8 mouse cellular contexts compared by ENCODE assay signal in the genomic region with DNA sequence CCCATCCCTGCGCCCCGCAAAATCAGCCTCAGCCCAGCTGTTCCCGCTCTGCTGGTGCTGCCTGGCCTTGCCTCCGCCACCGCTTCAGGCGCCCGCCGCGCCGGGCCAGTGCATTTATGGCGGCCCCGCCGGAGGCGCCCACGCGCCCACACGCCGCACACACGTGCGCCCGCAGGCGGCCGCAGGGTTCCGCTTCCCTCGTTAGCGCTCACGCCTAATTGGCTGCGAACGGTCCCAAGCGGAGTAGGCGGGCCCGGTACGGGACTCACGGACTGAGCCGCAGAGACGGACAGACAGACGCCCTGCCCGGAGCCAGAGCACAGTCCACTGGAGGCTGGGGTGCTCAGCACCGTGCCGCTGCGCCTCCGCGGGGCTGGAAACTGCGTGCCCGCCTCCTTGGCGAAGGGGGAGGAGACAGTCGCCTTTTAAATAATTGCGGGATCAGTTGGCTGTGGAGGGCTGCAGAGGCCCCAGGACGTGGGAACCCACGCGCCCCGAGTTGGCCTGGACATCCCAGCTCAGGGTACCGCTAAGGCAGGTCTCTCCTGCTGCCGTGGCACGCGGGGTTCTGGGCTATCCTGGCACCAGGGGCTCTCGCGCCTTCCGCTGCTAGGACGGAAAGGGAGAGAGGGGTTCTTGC. TPM values are rescaled to one million over a fixed set of nuclear protein-coding genes. Genes with fewer than 3 reads are reported as not detected.
A peak's percentile ranks its signal among the peaks of the same experiment; 100 is the strongest.
DNase-seq lines count a peak whose midpoint lies in the region; ATAC-seq lines count a peak whose summit lies in the region.

No protein-coding gene starts in this region.

- no peak for ATAC-seq in heart, embryonic 16.5 days (replicated peaks; ENCODE audit: extremely low read depth, insufficient read depth, low FRiP score)
- no peak for ATAC-seq in hindbrain, embryonic 15.5 days (ENCODE audit: low FRiP score, low read depth)

- H3K4me2 ChIP-seq in heart, embryonic 16.5 days (ENCODE audit: low read depth, low read length): peak overlapping the region; percentile 50
- peak overlapping the region; percentile 47 for H3K4me2 ChIP-seq in hindbrain, embryonic 15.5 days

- DNase-seq in heart, postnatal 36 days: no peak
- peak; percentile 31 for DNase-seq in embryo, embryonic 9.5 days (ENCODE audit: extremely low spot score)
- DNase-seq in neural tube, embryonic 10.5 days (ENCODE audit: extremely low spot score, low spot score): peak; percentile 52
- no peak for DNase-seq in urinary bladder, adult 2 months (ENCODE audit: low spot score)
- no peak for DNase-seq in right cerebral cortex, postnatal 36 days (ENCODE audit: low spot score in 2 of 2)
- DNase-seq in adrenal gland, postnatal 4 days (ENCODE audit: low spot score in 2 of 2): no peak

- H3K4me3 ChIP-seq in heart, embryonic 16.5 days (ENCODE audit: low read length): peak overlapping the region; percentile 43
- H3K4me3 ChIP-seq in hindbrain, embryonic 15.5 days: peak overlapping the region; percentile 26

- H3K27me3 ChIP-seq in heart, embryonic 16.5 days (ENCODE audit: control insufficient read depth, insufficient read depth, low read length): peaks cover 93% of the 10 kb centered on the region
- peaks cover 90% of the 10 kb centered on the region for H3K27me3 ChIP-seq in hindbrain, embryonic 15.5 days

- H3K27ac ChIP-seq in heart, embryonic 16.5 days (ENCODE audit: low read length): no peak overlapping the region
- no peak overlapping the region for H3K27ac ChIP-seq in hindbrain, embryonic 15.5 days (replicated peaks)

- peaks cover 18% of the 10 kb centered on the region for H3K4me1 ChIP-seq in heart, embryonic 16.5 days (ENCODE audit: control insufficient read depth, insufficient read depth, low read length)
- H3K4me1 ChIP-seq in hindbrain, embryonic 15.5 days (replicated peaks): peaks cover 44% of the 10 kb centered on the region

- no peaks in the 10 kb centered on the region for H3K36me3 ChIP-seq in heart, embryonic 16.5 days (ENCODE audit: control insufficient read depth, insufficient read depth)
- H3K36me3 ChIP-seq in hindbrain, embryonic 15.5 days: no peaks in the 10 kb centered on the region

- no peaks in the 10 kb centered on the region for H3K9me3 ChIP-seq in heart, embryonic 16.5 days (replicated peaks; ENCODE audit: control insufficient read depth, low read length)
- H3K9me3 ChIP-seq in hindbrain, embryonic 15.5 days: no peaks in the 10 kb centered on the region

- no peak overlapping the region for H3K9ac ChIP-seq in heart, embryonic 16.5 days (ENCODE audit: low read length)
- H3K9ac ChIP-seq in hindbrain, embryonic 15.5 days: no peak overlapping the region

- WGBS in heart, embryonic 16.5 days: 1% methylated on average over 60 of the region's 60 CpGs
- 2% methylated on average over 58 of the region's 60 CpGs for WGBS in hindbrain, embryonic 15.5 days

- intact Hi-C loops in heart, postnatal 36 days (cut with DNase I): no loop called here

RNA-seq across cellular contexts. Expression of a gene that starts 0.5 kb away (rescaled TPM):
- not detected in 2 replicates for polyA plus RNA-seq in heart, embryonic 16.5 days (2015; fragmentation: Nextera tagmentation; extraction: Ambion mirVana)
- total RNA-seq in heart, postnatal 36 days (2021): not detected
- polyA plus RNA-seq in hindbrain, embryonic 15.5 days (2015; fragmentation: Nextera tagmentation; extraction: Ambion mirVana): 0.25 and 0.52 TPM in 2 replicates
- not detected in 2 replicates for polyA plus RNA-seq in urinary bladder, adult 2 months (2012; rRNA removed)
- total RNA-seq in adrenal gland, postnatal 4 days (2021): not detected

RNA-seq across cellular contexts. Expression of a gene that starts 55.9 kb away (rescaled TPM):
- polyA plus RNA-seq in heart, embryonic 16.5 days (2015; fragmentation: Nextera tagmentation; extraction: Ambion mirVana): 4.2 and 4.7 TPM in 2 replicates
- 1 to 10 TPM; 2.8 to 4.0 TPM for total RNA-seq in heart, postnatal 36 days (2021)
- 7.0 and 7.2 TPM in 2 replicates for polyA plus RNA-seq in hindbrain, embryonic 15.5 days (2015; fragmentation: Nextera tagmentation; extraction: Ambion mirVana)
- polyA plus RNA-seq in urinary bladder, adult 2 months (2012; rRNA removed): 10.9 and 11.0 TPM in 2 replicates
- 10 to 100 TPM; 16.7 to 17.9 TPM for total RNA-seq in adrenal gland, postnatal 4 days (2021)

Comparison
In these comparisons a context has a peak if more than half of its experiments do, and no peak if none do; other contexts are left out.
1. DNase-seq: peak in embryo, embryonic 9.5 days (single experiment) and neural tube, embryonic 10.5 days (single experiment); none in heart, postnatal 36 days (0 of 2), urinary bladder, adult 2 months (single experiment), right cerebral cortex, postnatal 36 days (0 of 2) and adrenal gland, postnatal 4 days (0 of 2).